Mouse (Mus musculus) heart, adult 2 months (tissue): ENCODE data around the gene Tshz2.

Experiments
- CTCF ChIP-seq: fragments of 200-600 bp; IDR thresholded peaks from 2 replicates; pipeline ENCODE4 v1.8.1; 2022; ENCODE audit warnings: antibody characterized with exemption, mild to moderate bottlenecking, moderate library complexity
- EP300 ChIP-seq: fragments of 200-500 bp; IDR thresholded peaks from 2 replicates; pipeline ENCODE4 v1.6.1; 2011; ENCODE audit warnings: low read depth, low read length, control low read depth; ENCODE audit not compliant: insufficient read depth
- POLR2A ChIP-seq: fragments of 200-500 bp; IDR thresholded peaks from 2 replicates; pipeline ENCODE4 v1.6.1; 2011; ENCODE audit warnings: mild to moderate bottlenecking, low read depth, low read length, control low read depth; ENCODE audit not compliant: insufficient read depth

GRCm38 (mm10) chr2:169952981-169953380 lies 320.2 kb downstream of the Tshz2 start:
- TF ChIP-seq CTCF, result no peak
- no peak for TF ChIP-seq POLR2A
- TF ChIP-seq EP300, result no peak
